In genomic region chr3:52603244-52603704, GRCm38 (mm10) we compare ENCODE assay signal across 9 mouse cellular contexts.
A peak's percentile ranks its signal among the peaks of the same experiment; 100 is the strongest.
DNase-seq lines count a peak whose midpoint lies in the region; ATAC-seq lines count a peak whose summit lies in the region.
"Had no signal": no experiment of that assay in that cellular context is flagged by ENCODE, and none has a peak within 500 bp of the region (broad histone marks: within the 10 kb centered on the region; RNA-seq: fewer than 3 reads in every experiment).

No protein-coding gene starts in this region.

- 55% methylated on average over 8 of the region's 8 CpGs for WGBS in kidney, embryonic 14.5 days
- 68% methylated on average over 8 of the region's 8 CpGs for WGBS in embryonic facial prominence, embryonic 11.5 days
- 45% methylated on average over 8 of the region's 8 CpGs for WGBS in heart, embryonic 14.5 days
- 67% methylated on average over 8 of the region's 8 CpGs for WGBS in intestine, embryonic 16.5 days

- ATAC-seq in kidney, embryonic 14.5 days (ENCODE audit: low FRiP score, low TSS enrichment) = peak; percentile 75; the same call in 1 of the 2 replicates
- ATAC-seq in embryonic facial prominence, embryonic 11.5 days (replicated peaks; ENCODE audit: insufficient number of reproducible peaks, low FRiP score, low TSS enrichment, low read depth) = peak; percentile 72
- ATAC-seq in heart, embryonic 14.5 days (ENCODE audit: insufficient number of reproducible peaks, insufficient read depth, low FRiP score, low read depth) = peak; percentile 71; the same call in 1 of the 2 replicates
- ATAC-seq in intestine, embryonic 16.5 days = no peak

- H3K4me2 ChIP-seq in kidney, embryonic 14.5 days (replicated peaks; ENCODE audit: low read depth, low read length) = no peak overlapping the region
- no peak overlapping the region for H3K4me2 ChIP-seq in embryonic facial prominence, embryonic 11.5 days (ENCODE audit: low read depth, low read length)
- H3K4me2 ChIP-seq in heart, embryonic 14.5 days (ENCODE audit: low read length) = no peak overlapping the region
- H3K4me2 ChIP-seq in intestine, embryonic 16.5 days (ENCODE audit: low read depth, low read length) = no peak overlapping the region
- H3K4me2 ChIP-seq: liver, embryonic 13.5 days had no signal

- H3K4me1 ChIP-seq in kidney, embryonic 14.5 days (ENCODE audit: control insufficient read depth, insufficient read depth, low read length) = no peaks in the 10 kb centered on the region
- H3K4me1 ChIP-seq in embryonic facial prominence, embryonic 11.5 days (ENCODE audit: control insufficient read depth, insufficient read depth, low read length) = no peaks in the 10 kb centered on the region
- peaks cover 3 to 10% of the 10 kb centered on the region in 2 experiments; a peak in 3 of 4 replicates for H3K4me1 ChIP-seq in heart, embryonic 14.5 days (ENCODE audit: control insufficient read depth in 2 of 2, insufficient read depth in 2 of 2, low read length in 2 of 2)
- no peaks in the 10 kb centered on the region for H3K4me1 ChIP-seq in intestine, embryonic 16.5 days (ENCODE audit: control insufficient read depth, insufficient read depth, low read length)
- H3K4me1 ChIP-seq: liver, embryonic 13.5 days had no signal

- H3K27me3 ChIP-seq in kidney, embryonic 14.5 days (ENCODE audit: control insufficient read depth, insufficient read depth, low read length) = no peaks in the 10 kb centered on the region
- H3K27me3 ChIP-seq in embryonic facial prominence, embryonic 11.5 days (ENCODE audit: control insufficient read depth, insufficient read depth, low read length) = no peaks in the 10 kb centered on the region
- H3K27me3 ChIP-seq in heart, embryonic 14.5 days (ENCODE audit: control insufficient read depth, insufficient read depth, low read length) = no peaks in the 10 kb centered on the region
- no peaks in the 10 kb centered on the region for H3K27me3 ChIP-seq in intestine, embryonic 16.5 days (replicated peaks; ENCODE audit: control insufficient read depth, insufficient read depth, low read length)
- H3K27me3 ChIP-seq: liver, embryonic 13.5 days had no signal

- H3K9ac ChIP-seq in kidney, embryonic 14.5 days (ENCODE audit: low read depth, low read length) = no peak overlapping the region
- H3K9ac ChIP-seq in embryonic facial prominence, embryonic 11.5 days (replicated peaks; ENCODE audit: low read length) = no peak overlapping the region
- no peak overlapping the region for H3K9ac ChIP-seq in heart, embryonic 14.5 days (ENCODE audit: low read length)
- no peak overlapping the region for H3K9ac ChIP-seq in intestine, embryonic 16.5 days (ENCODE audit: low read depth, low read length)
- H3K9ac ChIP-seq: liver, embryonic 13.5 days had no signal

- no peak overlapping the region for H3K27ac ChIP-seq in kidney, embryonic 14.5 days (ENCODE audit: low read depth, low read length)
- H3K27ac ChIP-seq in embryonic facial prominence, embryonic 11.5 days (replicated peaks; ENCODE audit: low read depth, low read length) = no peak overlapping the region
- H3K27ac ChIP-seq in heart, embryonic 14.5 days (replicated peaks in 1 of 2; ENCODE audit: control insufficient read depth in 1 of 2, insufficient read depth in 1 of 2, low read depth in 2 of 2, low read length in 2 of 2) = no peak overlapping the region; a peak in 1 of 4 replicates
- no peak overlapping the region for H3K27ac ChIP-seq in intestine, embryonic 16.5 days (ENCODE audit: low read length)
- H3K27ac ChIP-seq: liver, embryonic 13.5 days had no signal

- H3K36me3 ChIP-seq in kidney, embryonic 14.5 days (ENCODE audit: control insufficient read depth, insufficient read depth, low read length) = no peaks in the 10 kb centered on the region
- no peaks in the 10 kb centered on the region for H3K36me3 ChIP-seq in embryonic facial prominence, embryonic 11.5 days (replicated peaks; ENCODE audit: control insufficient read depth, insufficient read depth, low read depth, low read length)
- no peaks in the 10 kb centered on the region for H3K36me3 ChIP-seq in heart, embryonic 14.5 days (ENCODE audit: control insufficient read depth, insufficient read depth, low read length)
- no peaks in the 10 kb centered on the region for H3K36me3 ChIP-seq in intestine, embryonic 16.5 days (ENCODE audit: control insufficient read depth, insufficient read depth, low read length)
- H3K36me3 ChIP-seq: liver, embryonic 13.5 days had no signal

- no peak overlapping the region for H3K4me3 ChIP-seq in kidney, embryonic 14.5 days (ENCODE audit: low read length)
- H3K4me3 ChIP-seq in embryonic facial prominence, embryonic 11.5 days (ENCODE audit: low read depth, low read length) = no peak overlapping the region
- H3K4me3 ChIP-seq in heart, embryonic 14.5 days (ENCODE audit: control insufficient read depth in 1 of 2, insufficient read depth in 1 of 2, low read depth in 1 of 2, low read length in 2 of 2) = no peak overlapping the region
- H3K4me3 ChIP-seq in intestine, embryonic 16.5 days (ENCODE audit: low read length) = no peak overlapping the region
- H3K4me3 ChIP-seq: liver, embryonic 13.5 days had no signal

- H3K9me3 ChIP-seq in kidney, embryonic 14.5 days (ENCODE audit: control insufficient read depth, low read length) = no peaks in the 10 kb centered on the region
- H3K9me3 ChIP-seq in embryonic facial prominence, embryonic 11.5 days (replicated peaks; ENCODE audit: control insufficient read depth, low read length) = no peaks in the 10 kb centered on the region
- H3K9me3 ChIP-seq in heart, embryonic 14.5 days (ENCODE audit: control insufficient read depth, low read length) = 0 out of 2 replicates have a peak, but pooled peaks cover 5% of the 10 kb centered on the region
- H3K9me3 ChIP-seq in intestine, embryonic 16.5 days (ENCODE audit: control insufficient read depth, low read length) = no peaks in the 10 kb centered on the region
- H3K9me3 ChIP-seq: liver, embryonic 13.5 days had no signal

- no peak for DNase-seq in kidney, adult 11 months
- peak; percentile 54 for DNase-seq in embryonic facial prominence, embryonic 11.5 days (ENCODE audit: low spot score)
- peak; percentile 54 for DNase-seq in mesoderm, embryonic 11.5 days (ENCODE audit: low read depth, low spot score)
- no peak for DNase-seq in right cerebral cortex, postnatal 25 days
- no peak for DNase-seq in spleen, postnatal 14 days (ENCODE audit: low spot score in 2 of 2)
- DNase-seq: liver, embryonic 13.5 days had no signal

Comparison
In these comparisons a context has a peak if more than half of its experiments do, and no peak if none do; other contexts are left out.
1. DNase-seq: peak in embryonic facial prominence, embryonic 11.5 days (single experiment) and mesoderm, embryonic 11.5 days (single experiment); none in kidney, adult 11 months (single experiment), right cerebral cortex, postnatal 25 days (single experiment) and spleen, postnatal 14 days (0 of 2).